Mouse (Mus musculus): ENCODE measurements around the gene Ctdspl. TPM values are rescaled to one million over a fixed set of nuclear protein-coding genes. Genes with fewer than 3 reads are reported as not detected.

The Ctdspl gene
- 7.5 and 8.3 TPM in 2 replicates for polyA plus RNA-seq (2015; fragmentation: Nextera tagmentation; extraction: Ambion mirVana)

- ATAC-seq (replicated peaks): peak; percentile 40
- H3K27ac ChIP-seq: peak within 1 kb of the TSS; percentile 86
- peak within 1 kb of the TSS; percentile 82 for H3K4me3 ChIP-seq
- H3K9ac ChIP-seq: peak within 1 kb of the TSS; percentile 82
- under 1% methylated on average over 48 of the region's 73 CpGs for WGBS
- H3K4me1 ChIP-seq: peaks cover 29% of the 10 kb centered on the region
- H3K36me3 ChIP-seq (replicated peaks): no peaks in the 10 kb centered on the region
- H3K9me3 ChIP-seq: no peaks in the 10 kb centered on the region
- H3K27me3 ChIP-seq (replicated peaks): no peaks in the 10 kb centered on the region
- H3K4me2 ChIP-seq: peak within 1 kb of the TSS; percentile 98
Observed at GRCm38 (mm10) chr9:118926111-118926650, at the start of gene Ctdspl. TSS of gene Ctdspl (plus strand) at chr9:118926453.

DNA sequence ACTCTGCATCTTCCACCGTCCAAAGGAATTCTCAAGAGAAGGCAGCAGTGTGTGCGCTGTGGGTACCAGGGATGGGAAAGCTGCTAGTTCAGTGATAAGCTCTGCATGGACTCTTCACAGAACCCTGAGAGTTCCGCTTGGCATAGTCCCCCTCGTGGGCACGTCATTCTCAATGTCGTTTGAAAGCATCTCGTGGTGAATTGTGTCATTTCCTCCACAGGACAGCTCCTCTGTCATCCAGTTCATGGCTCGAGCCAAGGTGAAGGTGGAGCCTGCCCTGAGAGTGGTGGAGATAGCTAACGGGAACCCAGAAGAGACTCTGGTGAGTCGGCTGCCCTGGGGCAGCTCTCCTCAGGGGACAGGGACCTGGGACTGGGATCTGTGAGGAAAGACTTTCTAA lies 49.4 kb upstream of the Ctdspl start:
- H3K4me3 ChIP-seq: no peak overlapping the region
- H3K27ac ChIP-seq: no peak overlapping the region
- no peaks in the 10 kb centered on the region for H3K36me3 ChIP-seq (replicated peaks)
- 80% methylated on average over 10 of the region's 10 CpGs for WGBS
- H3K9me3 ChIP-seq: no peaks in the 10 kb centered on the region
- ATAC-seq (replicated peaks): no peak
- H3K4me2 ChIP-seq: no peak overlapping the region
- H3K9ac ChIP-seq: no peak overlapping the region
- H3K4me1 ChIP-seq: no peaks in the 10 kb centered on the region
- H3K27me3 ChIP-seq (replicated peaks): no peaks in the 10 kb centered on the region

GRCm38 (mm10) chr9:118877365-118878008 lies 48.8 kb upstream of the Ctdspl start:
- Histone ChIP-seq H3K9ac (no peak overlapping the region), H3K4me3 (no peak overlapping the region), H3K36me3 (replicated peaks) (no peaks in the 10 kb centered on the region), H3K27ac (no peak overlapping the region), H3K4me2 (no peak overlapping the region), H3K4me1 (no peaks in the 10 kb centered on the region), H3K9me3 (no peaks in the 10 kb centered on the region), H3K27me3 (replicated peaks) (no peaks in the 10 kb centered on the region)
- 88% methylated on average over 7 of the region's 7 CpGs for WGBS
- ATAC-seq (replicated peaks): no peak

- WGBS: 88% methylated on average over 11 of the region's 11 CpGs
- ATAC-seq (replicated peaks): no peak
- H3K9me3 ChIP-seq: no peaks in the 10 kb centered on the region
- H3K4me1 ChIP-seq: no peaks in the 10 kb centered on the region
- no peak overlapping the region for H3K4me3 ChIP-seq
- H3K27ac ChIP-seq: no peak overlapping the region
- H3K27me3 ChIP-seq (replicated peaks): no peaks in the 10 kb centered on the region
- no peak overlapping the region for H3K4me2 ChIP-seq
- H3K36me3 ChIP-seq (replicated peaks): no peaks in the 10 kb centered on the region
- H3K9ac ChIP-seq: no peak overlapping the region
Observed at GRCm38 (mm10) chr9:118878596-118878995, 47.7 kb upstream of the Ctdspl start.

- Histone ChIP-seq H3K4me3 (no peak overlapping the region), H3K27ac (no peak overlapping the region), H3K4me1 (no peaks in the 10 kb centered on the region), H3K4me2 (no peak overlapping the region), H3K9me3 (no peaks in the 10 kb centered on the region), H3K36me3 (replicated peaks) (no peaks in the 10 kb centered on the region), H3K27me3 (replicated peaks) (no peaks in the 10 kb centered on the region), H3K9ac (no peak overlapping the region)
- ATAC-seq (replicated peaks): no peak
- WGBS: 77% methylated on average over 7 of the region's 7 CpGs
Observed at GRCm38 (mm10) chr9:118881281-118881945, 44.8 kb upstream of the Ctdspl start.

DNA sequence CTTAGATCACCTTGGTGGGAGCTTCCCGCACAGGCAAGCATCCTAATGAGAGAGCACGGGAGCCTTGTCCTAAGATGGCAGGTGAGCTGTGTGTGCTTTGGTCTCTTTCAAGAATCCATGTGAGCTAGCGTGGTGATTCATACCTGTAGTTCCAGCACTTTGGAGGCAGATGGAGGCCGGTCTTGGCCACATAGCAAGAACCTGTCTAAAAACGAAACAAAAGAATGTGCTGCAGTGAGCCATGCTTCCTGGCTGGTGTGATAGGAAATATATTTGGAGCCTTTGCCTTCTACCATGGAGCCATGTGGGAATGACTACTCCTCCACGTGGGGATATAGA lies 44.3 kb upstream of the Ctdspl start:
- Histone ChIP-seq H3K9me3 (no peaks in the 10 kb centered on the region), H3K4me3 (no peak overlapping the region), H3K9ac (no peak overlapping the region), H3K4me1 (no peaks in the 10 kb centered on the region), H3K27ac (no peak overlapping the region), H3K27me3 (replicated peaks) (no peaks in the 10 kb centered on the region), H3K36me3 (replicated peaks) (no peaks in the 10 kb centered on the region), H3K4me2 (no peak overlapping the region)
- ATAC-seq (replicated peaks): no peak
- 88% methylated on average over 6 of the region's 6 CpGs for WGBS

GRCm38 (mm10) chr9:118883150-118883549 lies 43.1 kb upstream of the Ctdspl start:
- Histone ChIP-seq H3K9ac (no peak overlapping the region), H3K27me3 (replicated peaks) (no peaks in the 10 kb centered on the region), H3K4me1 (no peaks in the 10 kb centered on the region), H3K27ac (no peak overlapping the region), H3K36me3 (replicated peaks) (no peaks in the 10 kb centered on the region), H3K9me3 (no peaks in the 10 kb centered on the region), H3K4me2 (no peak overlapping the region), H3K4me3 (no peak overlapping the region)
- WGBS: 92% methylated on average over 7 of the region's 7 CpGs
- no peak for ATAC-seq (replicated peaks)

GRCm38 (mm10) chr9:118885785-118886184 lies 40.5 kb upstream of the Ctdspl start:
- 82% methylated on average over 6 of the region's 6 CpGs for WGBS
- Histone ChIP-seq H3K36me3 (replicated peaks) (no peaks in the 10 kb centered on the region), H3K4me2 (no peak overlapping the region), H3K27me3 (replicated peaks) (no peaks in the 10 kb centered on the region), H3K4me3 (no peak overlapping the region), H3K9ac (no peak overlapping the region), H3K27ac (no peak overlapping the region), H3K4me1 (no peaks in the 10 kb centered on the region; the same call in 1 of the 2 replicates), H3K9me3 (no peaks in the 10 kb centered on the region)
- no peak for ATAC-seq (replicated peaks)

DNA sequence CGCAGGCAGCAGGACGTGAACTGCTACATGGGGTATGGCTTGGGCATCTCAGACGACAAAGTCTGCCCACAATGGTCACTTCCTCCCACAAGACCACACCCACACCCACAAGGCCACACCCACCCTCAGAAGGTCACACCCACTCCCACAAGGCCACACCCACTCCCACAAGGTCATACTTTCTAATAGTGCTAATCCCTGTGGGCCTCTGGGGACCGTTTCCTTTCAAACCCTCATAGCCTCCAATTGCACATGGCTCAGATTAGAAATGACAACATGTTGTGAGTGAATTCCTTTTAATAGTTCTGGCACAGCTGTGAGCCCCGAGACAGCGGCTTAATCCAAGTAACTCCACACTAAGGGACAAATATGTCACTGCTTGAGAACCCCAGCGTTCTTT lies 39.1 kb upstream of the Ctdspl start:
- H3K9me3 ChIP-seq: no peaks in the 10 kb centered on the region
- no peak overlapping the region for H3K9ac ChIP-seq
- H3K4me1 ChIP-seq: no peaks in the 10 kb centered on the region; the same call in 1 of the 2 replicates
- WGBS: 72% methylated on average over 7 of the region's 7 CpGs
- no peaks in the 10 kb centered on the region for H3K27me3 ChIP-seq (replicated peaks)
- no peaks in the 10 kb centered on the region for H3K36me3 ChIP-seq (replicated peaks)
- no peak overlapping the region for H3K4me2 ChIP-seq
- H3K4me3 ChIP-seq: no peak overlapping the region
- no peak for ATAC-seq (replicated peaks)
- no peak overlapping the region for H3K27ac ChIP-seq

DNA sequence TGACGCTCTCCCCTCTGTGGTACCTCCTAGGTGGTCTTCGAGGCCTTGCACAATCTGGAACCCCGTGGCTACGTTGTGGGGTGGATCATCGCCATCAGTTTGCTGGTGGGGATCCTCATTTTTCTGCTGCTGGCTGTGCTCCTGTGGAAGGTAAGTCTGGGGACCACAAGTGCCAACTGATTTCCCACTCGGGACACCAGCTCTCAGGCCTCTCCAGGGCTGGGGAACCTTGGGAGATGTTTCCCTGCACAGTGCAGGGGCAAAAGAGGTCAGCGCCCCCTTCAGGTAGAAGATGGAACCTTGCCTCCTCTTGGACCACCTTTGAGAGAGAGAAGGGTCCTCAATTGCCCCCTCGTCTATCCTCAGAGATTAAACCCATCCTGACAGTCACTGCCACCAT lies 38.5 kb upstream of the Ctdspl start:
- WGBS: 88% methylated on average over 8 of the region's 8 CpGs
- Histone ChIP-seq H3K9me3 (no peaks in the 10 kb centered on the region), H3K36me3 (replicated peaks) (no peaks in the 10 kb centered on the region), H3K9ac (no peak overlapping the region), H3K4me3 (no peak overlapping the region), H3K27ac (no peak overlapping the region), H3K4me2 (no peak overlapping the region), H3K27me3 (replicated peaks) (no peaks in the 10 kb centered on the region), H3K4me1 (no peaks in the 10 kb centered on the region; the same call in 1 of the 2 replicates)
- no peak for ATAC-seq (replicated peaks)

- no peaks in the 10 kb centered on the region for H3K27me3 ChIP-seq (replicated peaks)
- no peaks in the 10 kb centered on the region for H3K9me3 ChIP-seq
- H3K4me3 ChIP-seq: no peak overlapping the region
- 90% methylated on average over 4 of the region's 4 CpGs for WGBS
- no peak for ATAC-seq (replicated peaks)
- no peaks in the 10 kb centered on the region; the same call in 1 of the 2 replicates for H3K4me1 ChIP-seq
- no peak overlapping the region for H3K4me2 ChIP-seq
- H3K9ac ChIP-seq: no peak overlapping the region
- no peak overlapping the region for H3K27ac ChIP-seq
- H3K36me3 ChIP-seq (replicated peaks): no peaks in the 10 kb centered on the region
Observed at GRCm38 (mm10) chr9:118890149-118890548, 36.1 kb upstream of the Ctdspl start.

DNA sequence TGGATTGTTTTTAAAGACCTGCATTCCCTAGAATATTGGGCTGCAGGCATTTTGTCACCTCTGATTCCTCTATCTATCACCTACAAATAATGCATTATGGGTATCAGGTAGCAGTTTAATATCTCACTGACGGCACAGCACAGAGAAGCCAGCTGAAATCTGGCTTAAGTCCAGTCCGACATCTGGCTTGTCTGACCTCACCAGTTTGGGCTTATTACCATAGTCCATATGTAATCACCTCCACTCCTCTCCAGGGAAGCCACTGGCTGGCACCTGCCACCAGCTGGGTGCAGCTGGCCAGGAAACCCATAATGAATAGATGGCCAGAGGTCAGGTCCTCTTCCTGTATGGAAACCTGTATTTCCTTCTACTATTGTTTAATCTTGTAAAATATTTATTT lies 35.6 kb upstream of the Ctdspl start:
- H3K4me2 ChIP-seq: no peak overlapping the region
- H3K4me1 ChIP-seq: no peaks in the 10 kb centered on the region; the same call in 1 of the 2 replicates
- H3K4me3 ChIP-seq: no peak overlapping the region
- H3K9me3 ChIP-seq: no peaks in the 10 kb centered on the region
- ATAC-seq (replicated peaks): no peak
- WGBS: 63% methylated on average over 2 of the region's 2 CpGs
- no peaks in the 10 kb centered on the region for H3K36me3 ChIP-seq (replicated peaks)
- H3K27ac ChIP-seq: no peak overlapping the region
- no peaks in the 10 kb centered on the region for H3K27me3 ChIP-seq (replicated peaks)
- no peak overlapping the region for H3K9ac ChIP-seq

- Histone ChIP-seq H3K27ac (no peak overlapping the region), H3K4me3 (no peak overlapping the region), H3K36me3 (replicated peaks) (no peaks in the 10 kb centered on the region), H3K4me2 (no peak overlapping the region), H3K9me3 (no peaks in the 10 kb centered on the region), H3K9ac (no peak overlapping the region), H3K4me1 (no peaks in the 10 kb centered on the region; the same call in 1 of the 2 replicates), H3K27me3 (replicated peaks) (no peaks in the 10 kb centered on the region)
- 85% methylated on average over 6 of the region's 6 CpGs for WGBS
- ATAC-seq (replicated peaks): no peak
Observed at GRCm38 (mm10) chr9:118891068-118891467, 35.2 kb upstream of the Ctdspl start.

All from midbrain, embryonic 15.5 days (tissue).